Mouse (Mus musculus) midbrain, embryonic 12.5 days (tissue): Measurements from ENCODE around the gene Runx1. TPM values are rescaled to one million over a fixed set of nuclear protein-coding genes. Genes with fewer than 3 reads are reported as not detected.

ENCODE experiments used
- ATAC-seq: fragments of 200-750 bp; cut with Nextera tagmentation; 2 replicates; pipeline ENCODE4 v1.8.0; 2017; ENCODE audit warnings: low read depth, moderate TSS enrichment, moderate library complexity; ENCODE audit not compliant: low FRiP score
- H3K27ac ChIP-seq: fragments of 300-500 bp; sonication (generic); replicated peaks from 2 replicates; pipeline ENCODE4 v1.5.1; 2016; ENCODE audit warnings: mild to moderate bottlenecking
- H3K27me3 ChIP-seq: fragments of 300-500 bp; sonication (generic); 2 replicates; pipeline ENCODE4 v1.6.1; 2016; ENCODE audit warnings: mild to moderate bottlenecking
- H3K36me3 ChIP-seq: fragments of 300-500 bp; sonication (generic); 2 replicates; pipeline ENCODE4 v1.6.1; 2016
- H3K4me1 ChIP-seq: fragments of 300-500 bp; sonication (generic); 2 replicates; pipeline ENCODE4 v1.6.1; 2016
- H3K4me2 ChIP-seq: fragments of 300-500 bp; sonication (generic); replicated peaks from 2 replicates; pipeline ENCODE4 v1.6.1; 2016; ENCODE audit warnings: mild to moderate bottlenecking, moderate library complexity
- H3K4me3 ChIP-seq: fragments of 300-500 bp; sonication (generic); 2 replicates; pipeline ENCODE4 v1.5.1; 2016; ENCODE audit warnings: mild to moderate bottlenecking
- H3K9ac ChIP-seq: fragments of 300-500 bp; sonication (generic); replicated peaks from 2 replicates; pipeline ENCODE4 v1.6.1; 2016; ENCODE audit warnings: mild to moderate bottlenecking, moderate library complexity
- H3K9me3 ChIP-seq: fragments of 300-500 bp; sonication (generic); 2 replicates; pipeline ENCODE4 v1.6.1; 2016; ENCODE audit warnings: mild to moderate bottlenecking
- WGBS: fragments of 180-500 bp; shearing (Covaris S2); methylation state at CpG from one replicate; pipeline ENCODE4 v1.1.7; 2016; 5-methylcytosine and 5-hydroxymethylcytosine counted together
- polyA plus RNA-seq: library from polyadenylated mRNA; unstranded; fragments of >200 nt; fragmentation: Nextera tagmentation; extraction: Ambion mirVana; gene quantifications from 2 replicates; pipeline ENCODE4 v1.2.1, GENCODE M21; 2016

Gene Runx1
- 1.3 and 3.6 TPM in 2 replicates for polyA plus RNA-seq

DNA sequence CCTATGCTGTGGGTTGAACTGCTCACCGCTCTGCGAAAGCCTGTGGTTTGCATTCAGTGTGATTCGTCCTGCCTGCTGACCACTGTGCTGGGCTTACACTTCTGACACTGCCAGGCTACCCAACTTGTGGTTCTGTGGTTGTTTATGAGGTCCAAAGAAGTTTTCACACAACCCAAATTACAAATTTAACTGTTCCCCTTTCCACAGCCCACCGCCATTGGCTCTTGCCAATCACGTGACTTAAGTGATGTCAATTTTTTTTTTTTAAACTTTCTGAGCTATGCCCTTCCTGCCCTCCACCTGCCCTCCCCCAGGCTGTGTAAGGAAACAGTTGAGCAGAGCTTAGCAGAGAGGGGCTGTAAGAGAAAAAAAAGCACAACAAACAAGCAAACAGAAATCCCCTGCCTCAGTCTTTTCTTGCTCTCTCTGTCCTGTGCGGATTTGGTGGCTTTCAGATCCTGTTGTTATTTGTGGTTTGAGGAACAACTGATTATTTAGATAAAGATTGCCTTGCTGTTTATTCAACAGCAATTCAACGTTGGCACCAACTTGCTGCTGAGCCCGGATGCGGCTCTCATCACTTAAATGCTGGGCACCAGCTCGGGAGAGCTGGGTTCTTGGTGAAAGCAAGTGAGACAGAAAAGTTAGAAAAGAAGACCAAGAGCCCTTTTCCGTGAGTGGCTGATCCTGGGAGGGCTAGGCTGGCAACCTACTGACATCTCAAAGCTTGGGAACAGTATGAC, at the start of gene Runx1:
Runx1 (minus strand) TSS at position 242 of the 743 bp plus-strand sequence.
- peaks cover 22% of the 10 kb centered on the region for H3K4me1 ChIP-seq
- no peak within 1 kb of the TSS for H3K4me2 ChIP-seq
- no peak for ATAC-seq
- H3K9ac ChIP-seq = no peak within 1 kb of the TSS
- WGBS = 91% methylated on average over 11 of the region's 11 CpGs
- H3K4me3 ChIP-seq = no peak within 1 kb of the TSS
- peaks cover 9% of the 10 kb centered on the region for H3K27me3 ChIP-seq
- H3K9me3 ChIP-seq = no peaks in the 10 kb centered on the region
- H3K27ac ChIP-seq = no peak within 1 kb of the TSS
- no peaks in the 10 kb centered on the region for H3K36me3 ChIP-seq

DNA sequence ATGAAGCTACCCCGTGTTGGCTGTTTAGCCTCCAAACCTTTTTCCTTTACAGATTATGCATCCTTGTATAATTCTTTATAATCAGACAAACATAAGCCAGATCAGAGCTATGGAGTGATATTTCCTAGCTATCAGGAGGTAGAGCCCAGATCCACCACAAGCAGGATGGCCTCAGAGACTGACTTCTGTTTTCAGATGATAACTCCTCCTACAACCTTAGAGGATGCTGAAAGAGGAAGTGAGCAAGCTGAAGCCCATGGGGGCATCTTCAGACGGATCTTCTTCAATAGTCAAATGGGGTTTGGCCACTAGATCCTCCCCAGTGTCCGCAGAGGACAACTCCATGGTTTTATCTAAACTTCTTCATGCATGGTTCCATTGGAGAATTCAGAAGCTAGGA, 48.1 kb upstream of the Runx1 start:
- Histone ChIP-seq H3K4me1 (no peaks in the 10 kb centered on the region), H3K9me3 (no peaks in the 10 kb centered on the region), H3K4me3 (no peak overlapping the region), H3K4me2 (no peak overlapping the region), H3K36me3 (no peaks in the 10 kb centered on the region), H3K27ac (no peak overlapping the region), H3K9ac (no peak overlapping the region), H3K27me3 (no peaks in the 10 kb centered on the region)
- ATAC-seq = no peak
- WGBS = 87% methylated on average over 3 of the region's 3 CpGs

DNA sequence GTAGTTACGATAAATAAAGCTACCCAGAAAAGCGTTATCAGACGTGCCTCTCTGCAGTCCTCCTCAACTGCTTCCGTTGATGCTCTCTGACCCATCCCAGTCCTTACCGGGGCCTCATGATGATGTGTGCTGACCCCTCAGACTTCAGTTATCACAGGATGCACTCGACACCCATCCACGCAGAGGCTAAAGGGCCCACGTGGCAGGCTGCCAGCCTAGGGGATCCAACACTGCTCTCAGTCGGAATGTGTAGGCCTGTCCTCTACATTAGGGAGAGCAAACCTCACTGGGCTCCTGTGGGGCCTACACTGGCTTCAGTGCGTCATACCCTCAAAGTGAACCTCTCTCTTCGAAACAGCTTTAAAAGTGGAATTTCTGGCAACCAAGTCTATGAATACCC, 45.8 kb upstream of the Runx1 start:
- H3K27ac ChIP-seq = no peak overlapping the region
- no peak overlapping the region for H3K4me3 ChIP-seq
- no peak for ATAC-seq
- H3K4me2 ChIP-seq = no peak overlapping the region
- no peak overlapping the region for H3K9ac ChIP-seq
- no peaks in the 10 kb centered on the region for H3K27me3 ChIP-seq
- no peaks in the 10 kb centered on the region for H3K9me3 ChIP-seq
- H3K36me3 ChIP-seq = no peaks in the 10 kb centered on the region
- no peaks in the 10 kb centered on the region for H3K4me1 ChIP-seq
- WGBS = 95% methylated on average over 11 of the region's 11 CpGs

DNA sequence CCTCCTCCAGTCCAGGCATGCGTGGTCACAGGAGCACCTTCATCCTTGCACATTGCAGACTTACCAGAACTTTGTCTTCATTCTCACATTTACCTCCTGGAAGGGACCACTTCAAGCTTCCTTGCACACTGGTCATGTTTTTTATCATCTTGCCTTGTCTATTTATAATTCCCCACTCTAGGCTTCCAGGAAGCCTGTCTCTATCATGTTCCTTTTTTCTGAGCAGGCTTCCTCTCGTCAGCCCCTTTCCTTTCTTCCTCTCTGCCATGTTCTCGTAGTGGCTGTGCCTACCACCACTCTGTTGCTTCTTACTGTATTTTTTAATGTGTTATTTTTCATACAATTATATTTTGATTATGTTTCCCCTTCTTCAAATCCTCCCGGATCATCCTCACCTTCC, 42.6 kb upstream of the Runx1 start:
- H3K36me3 ChIP-seq = no peaks in the 10 kb centered on the region
- ATAC-seq = no peak
- H3K4me1 ChIP-seq = no peaks in the 10 kb centered on the region
- H3K4me3 ChIP-seq = no peak overlapping the region
- 93% methylated on average over 4 of the region's 4 CpGs for WGBS
- no peak overlapping the region for H3K4me2 ChIP-seq
- H3K9me3 ChIP-seq = no peaks in the 10 kb centered on the region
- H3K9ac ChIP-seq = no peak overlapping the region
- no peak overlapping the region for H3K27ac ChIP-seq
- no peaks in the 10 kb centered on the region for H3K27me3 ChIP-seq

DNA sequence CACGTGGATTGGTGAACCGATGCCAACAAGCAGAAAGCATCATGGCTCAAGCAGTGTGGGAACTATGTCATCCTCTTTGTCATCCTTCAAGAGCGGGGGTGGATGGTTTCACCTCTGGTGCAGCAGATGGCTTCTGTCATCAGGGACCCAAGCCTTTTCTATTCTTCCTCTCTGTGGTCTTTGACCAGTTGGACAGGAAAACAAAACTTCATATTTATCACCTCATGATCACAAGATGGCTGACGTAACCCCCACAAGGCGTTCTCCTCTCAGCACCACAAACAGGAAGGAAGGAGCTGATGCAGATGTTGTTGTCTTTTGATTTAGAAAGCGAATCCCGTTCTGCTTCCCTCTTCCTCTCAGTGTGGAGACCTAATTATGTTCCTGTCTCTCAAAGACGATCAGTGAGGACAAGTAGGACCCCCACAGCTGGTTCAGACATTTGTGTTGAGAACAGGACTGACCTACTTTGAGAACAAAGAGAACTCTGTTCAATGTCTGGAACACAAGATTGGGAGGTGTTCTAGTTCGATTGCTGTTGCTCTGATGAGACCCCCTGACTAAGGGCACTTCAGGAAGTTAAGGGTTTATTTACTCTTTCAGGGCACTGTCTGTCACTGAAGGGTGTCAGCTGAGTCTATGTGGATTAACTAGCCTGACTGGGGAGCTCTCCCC, 41.4 kb upstream of the Runx1 start:
- H3K27me3 ChIP-seq = no peaks in the 10 kb centered on the region
- no peaks in the 10 kb centered on the region for H3K9me3 ChIP-seq
- H3K4me3 ChIP-seq = no peak overlapping the region
- no peak overlapping the region for H3K4me2 ChIP-seq
- H3K36me3 ChIP-seq = no peaks in the 10 kb centered on the region
- no peak for ATAC-seq
- no peak overlapping the region for H3K9ac ChIP-seq
- H3K27ac ChIP-seq = no peak overlapping the region
- no peaks in the 10 kb centered on the region for H3K4me1 ChIP-seq
- WGBS = 86% methylated on average over 9 of the region's 9 CpGs

DNA sequence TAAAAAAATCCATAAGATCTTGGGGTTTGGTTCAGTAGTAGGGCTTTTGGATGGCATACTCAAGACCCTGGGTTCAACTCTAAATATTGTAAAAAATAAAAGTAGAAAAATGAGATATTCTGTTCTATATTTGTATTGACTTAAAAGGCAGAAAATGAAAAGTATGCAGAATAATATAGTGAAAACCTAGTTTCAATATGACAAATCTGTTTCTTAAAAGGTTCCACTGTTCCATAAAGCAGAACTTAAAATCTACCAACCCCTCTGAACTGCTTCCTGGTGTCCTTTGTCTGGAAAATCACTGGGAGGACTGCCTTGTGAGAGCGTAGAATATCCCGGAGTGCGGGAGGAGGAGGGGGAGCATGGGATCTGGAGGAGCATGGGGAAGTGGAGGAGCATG, 39.4 kb upstream of the Runx1 start:
- H3K4me2 ChIP-seq = no peak overlapping the region
- H3K27ac ChIP-seq = no peak overlapping the region
- H3K27me3 ChIP-seq = no peaks in the 10 kb centered on the region
- no peaks in the 10 kb centered on the region for H3K4me1 ChIP-seq
- H3K4me3 ChIP-seq = no peak overlapping the region
- ATAC-seq = no peak
- H3K9me3 ChIP-seq = no peaks in the 10 kb centered on the region
- WGBS = 92% methylated on average over 3 of the region's 3 CpGs
- no peak overlapping the region for H3K9ac ChIP-seq
- H3K36me3 ChIP-seq = no peaks in the 10 kb centered on the region

DNA sequence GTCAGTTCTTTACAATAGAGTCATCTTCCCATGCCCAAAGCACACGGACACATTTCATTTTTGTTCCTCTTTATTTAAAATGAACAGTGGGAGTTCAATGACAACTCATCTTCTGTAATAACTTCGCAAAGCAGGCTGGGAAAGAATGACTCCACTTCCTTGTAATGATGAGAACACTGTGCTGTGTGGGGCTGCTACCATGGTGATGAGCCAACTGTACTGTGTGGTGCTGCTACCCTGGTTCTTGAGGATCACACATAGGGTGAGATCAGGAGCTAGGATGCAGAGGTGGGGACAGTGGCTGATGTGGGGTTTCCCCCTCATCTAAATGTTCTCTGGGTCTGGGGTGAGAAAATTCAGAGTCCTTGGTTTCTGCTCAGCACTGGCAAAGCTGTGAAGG, 38.2 kb upstream of the Runx1 start:
- Histone ChIP-seq H3K27ac (no peak overlapping the region), H3K36me3 (no peaks in the 10 kb centered on the region), H3K9me3 (no peaks in the 10 kb centered on the region), H3K27me3 (no peaks in the 10 kb centered on the region), H3K4me2 (no peak overlapping the region), H3K4me1 (no peaks in the 10 kb centered on the region), H3K9ac (no peak overlapping the region), H3K4me3 (no peak overlapping the region)
- WGBS = 77% methylated on average over 2 of the region's 2 CpGs
- no peak for ATAC-seq

DNA sequence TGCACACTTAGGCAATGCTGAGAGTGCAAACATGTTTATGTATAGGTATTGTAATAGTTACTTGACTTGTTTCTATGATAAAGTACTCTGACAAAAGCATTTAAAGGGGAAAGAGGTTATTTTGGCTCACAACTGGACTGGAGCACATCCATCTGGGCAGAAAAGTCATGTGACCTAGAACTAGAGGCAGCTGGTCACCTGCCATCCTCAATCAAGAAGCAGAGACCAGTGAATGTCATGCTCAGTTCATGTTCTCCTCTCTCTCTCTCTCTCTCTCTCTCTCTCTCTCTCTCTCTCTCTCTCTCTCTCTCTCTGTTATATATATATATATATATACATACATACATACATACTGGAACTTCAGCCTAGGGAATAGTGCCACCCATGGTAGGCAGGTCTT, 37.2 kb upstream of the Runx1 start:
- no peaks in the 10 kb centered on the region for H3K36me3 ChIP-seq
- no peak overlapping the region for H3K4me3 ChIP-seq
- H3K9ac ChIP-seq = no peak overlapping the region
- H3K9me3 ChIP-seq = no peaks in the 10 kb centered on the region
- no peak for ATAC-seq
- no peaks in the 10 kb centered on the region for H3K27me3 ChIP-seq
- no peaks in the 10 kb centered on the region for H3K4me1 ChIP-seq
- H3K27ac ChIP-seq = no peak overlapping the region
- no peak overlapping the region for H3K4me2 ChIP-seq

DNA sequence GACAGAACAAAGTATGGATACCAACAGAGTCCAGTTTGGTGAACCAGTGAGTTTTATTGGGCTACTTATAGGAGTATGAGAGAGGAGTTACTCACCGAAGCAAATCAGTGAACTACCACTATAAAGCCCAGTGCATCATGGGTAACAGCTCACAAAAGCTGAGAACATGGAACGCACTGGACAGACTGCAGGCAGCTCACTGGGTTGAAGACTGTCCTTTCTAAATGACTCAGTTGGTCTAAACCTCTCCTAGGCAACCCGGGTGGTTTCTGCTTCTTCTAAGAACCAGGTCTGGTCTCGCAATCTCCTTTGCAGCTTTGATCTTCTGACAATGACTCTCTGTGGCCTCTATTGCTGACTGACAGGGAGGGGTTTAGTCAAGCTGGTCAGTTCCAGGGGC, 36.5 kb upstream of the Runx1 start:
- H3K36me3 ChIP-seq = no peaks in the 10 kb centered on the region
- 68% methylated on average over 4 of the region's 4 CpGs for WGBS
- no peak for ATAC-seq

DNA sequence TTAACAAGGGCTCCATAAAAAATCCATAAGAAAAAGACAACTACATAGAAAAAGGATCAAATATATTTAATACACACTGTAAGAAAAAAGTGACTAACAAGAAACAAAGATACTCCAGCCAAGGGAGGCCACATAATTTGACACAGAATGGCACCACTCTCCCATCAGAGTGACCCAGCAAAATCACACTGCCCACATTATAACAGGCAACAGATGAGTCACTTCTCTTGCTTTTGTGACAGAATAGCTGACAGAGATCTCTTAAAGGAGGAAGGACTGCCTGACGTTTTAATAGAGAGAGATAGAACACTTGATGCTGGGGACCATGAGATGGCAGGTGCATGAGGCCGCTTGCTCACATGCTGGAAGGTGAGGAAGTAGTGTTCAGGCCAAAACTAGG, 35.6 kb upstream of the Runx1 start:
- 81% methylated on average over 2 of the region's 2 CpGs for WGBS
- no peak for ATAC-seq
- Histone ChIP-seq H3K27ac (no peak overlapping the region), H3K4me1 (no peaks in the 10 kb centered on the region), H3K4me3 (no peak overlapping the region), H3K4me2 (no peak overlapping the region), H3K27me3 (no peaks in the 10 kb centered on the region), H3K9ac (no peak overlapping the region), H3K36me3 (no peaks in the 10 kb centered on the region), H3K9me3 (no peaks in the 10 kb centered on the region)

More for the DNA sequence above, 36.5 kb upstream of the Runx1 start:
- Histone ChIP-seq H3K4me3 (no peak overlapping the region), H3K4me2 (no peak overlapping the region), H3K27ac (no peak overlapping the region), H3K9ac (no peak overlapping the region), H3K9me3 (no peaks in the 10 kb centered on the region), H3K4me1 (no peaks in the 10 kb centered on the region), H3K27me3 (no peaks in the 10 kb centered on the region)

DNA sequence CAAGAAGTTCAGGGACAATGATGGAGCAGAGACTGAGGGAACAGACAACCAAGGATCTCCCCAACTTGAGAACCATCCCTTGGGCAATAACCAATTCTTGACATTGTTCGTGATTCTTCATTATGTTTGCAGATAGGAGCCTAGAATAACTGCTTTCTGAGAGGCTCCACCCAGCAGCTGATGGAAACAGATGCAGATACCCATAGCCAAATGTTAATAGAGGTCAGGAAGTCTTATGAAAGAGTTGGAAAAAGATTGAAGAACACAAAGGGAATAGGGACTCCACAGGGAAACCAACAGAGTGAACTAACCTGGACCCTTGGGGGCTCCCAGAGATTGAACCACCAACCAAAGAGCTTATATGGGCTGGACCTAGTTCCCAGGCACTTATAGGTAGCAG, 34.7 kb upstream of the Runx1 start:
- ATAC-seq = no peak
- WGBS = 83% methylated on average over 1 of the region's 1 CpGs
- no peak overlapping the region for H3K4me3 ChIP-seq

DNA sequence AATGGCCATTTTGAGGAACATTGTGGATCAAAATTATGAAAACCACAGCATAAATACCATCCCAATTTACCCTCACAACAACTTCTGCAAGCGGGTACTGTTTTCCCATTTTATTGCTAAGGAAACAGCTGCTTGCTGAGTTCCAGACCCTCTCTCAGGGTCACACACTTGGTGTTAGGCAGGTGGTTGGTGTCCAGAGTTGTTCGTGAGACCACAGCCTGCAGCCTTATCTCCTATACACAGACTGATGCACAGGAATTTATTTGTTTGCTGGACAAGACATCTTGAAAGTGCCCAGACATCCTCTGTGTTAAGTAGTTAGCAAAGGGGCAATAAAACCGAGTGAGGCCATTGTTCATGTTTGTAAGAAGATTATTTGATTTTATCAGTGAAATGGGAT, 30.8 kb upstream of the Runx1 start:
- Histone ChIP-seq H3K36me3 (no peaks in the 10 kb centered on the region), H3K4me3 (no peak overlapping the region), H3K9me3 (no peaks in the 10 kb centered on the region), H3K27me3 (no peaks in the 10 kb centered on the region), H3K9ac (no peak overlapping the region), H3K27ac (no peak overlapping the region), H3K4me2 (no peak overlapping the region), H3K4me1 (no peaks in the 10 kb centered on the region)
- ATAC-seq = no peak
- WGBS = 79% methylated on average over 3 of the region's 3 CpGs

More for the DNA sequence above, 34.7 kb upstream of the Runx1 start:
- Histone ChIP-seq H3K36me3 (no peaks in the 10 kb centered on the region), H3K9me3 (no peaks in the 10 kb centered on the region), H3K4me2 (no peak overlapping the region), H3K27ac (no peak overlapping the region), H3K4me1 (no peaks in the 10 kb centered on the region), H3K27me3 (no peaks in the 10 kb centered on the region), H3K9ac (no peak overlapping the region)
